Mouse (Mus musculus) urinary bladder, adult 2 months (tissue): ENCODE results near the gene Col2a1. TPM values are rescaled to one million over a fixed set of nuclear protein-coding genes. Genes with fewer than 3 reads are reported as not detected.

Experiments
- DNase-seq: peaks from one replicate; pipeline ENCODE4 v3.0.0; 2022; ENCODE audit warnings: low spot score
- polyA plus RNA-seq: library from polyadenylated mRNA; depleted of rRNA; stranded (reverse); fragments of >200 nt; gene quantifications from 2 replicates; pipeline ENCODE4 v1.2.3, GENCODE M21; 2012; rRNA removed

The Col2a1 gene
- polyA plus RNA-seq, result 0.08 and 0.10 TPM in 2 replicates

DNA sequence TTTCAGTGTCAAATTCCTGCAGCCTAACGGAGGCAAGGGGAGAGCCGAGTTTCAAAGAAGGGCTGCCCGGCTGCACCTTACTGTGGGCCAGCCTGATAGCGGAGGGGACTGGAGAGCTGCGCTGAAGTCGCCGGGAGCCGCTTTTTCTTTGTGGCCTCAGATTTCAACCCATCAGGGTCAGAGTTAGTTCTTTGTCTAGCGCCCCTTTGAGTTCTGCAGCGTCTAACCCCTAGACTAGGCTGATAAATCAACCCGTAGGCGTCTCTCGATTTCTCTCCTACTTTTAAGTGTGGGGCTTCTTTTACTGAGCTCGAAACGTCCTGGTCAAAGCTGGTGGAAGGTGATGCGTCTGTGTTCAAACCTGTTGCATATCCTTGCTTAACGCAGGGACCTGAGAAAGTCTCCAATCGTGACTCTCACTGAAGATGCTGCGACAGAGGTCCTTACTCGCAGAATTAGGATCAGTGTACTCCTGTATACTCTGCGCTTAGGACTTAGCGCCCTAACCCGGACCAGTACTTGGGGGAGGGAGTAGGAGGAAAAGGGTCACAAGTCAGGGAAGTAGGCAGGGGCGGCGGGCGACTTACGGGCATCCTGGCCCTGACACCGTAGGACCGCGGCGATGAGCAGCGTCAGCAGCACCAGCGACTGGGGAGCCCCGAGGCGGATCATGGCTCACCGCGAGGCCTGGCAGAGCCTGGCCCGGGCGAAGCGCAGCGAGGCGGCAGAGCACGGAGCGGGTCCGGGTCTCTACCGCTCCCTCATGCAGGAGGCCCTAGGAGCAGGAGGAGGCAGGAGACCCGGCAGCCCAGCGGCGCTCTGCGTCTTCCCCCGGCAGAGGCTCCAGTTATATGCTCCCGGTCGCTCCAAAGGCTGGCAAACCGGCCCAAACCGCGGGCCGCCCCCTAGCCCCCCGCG, at the start of gene Col2a1:
Gene Col2a1, minus strand, starts transcription at position 874 of the 918 bp plus-strand sequence.
- no peak for DNase-seq

DNA sequence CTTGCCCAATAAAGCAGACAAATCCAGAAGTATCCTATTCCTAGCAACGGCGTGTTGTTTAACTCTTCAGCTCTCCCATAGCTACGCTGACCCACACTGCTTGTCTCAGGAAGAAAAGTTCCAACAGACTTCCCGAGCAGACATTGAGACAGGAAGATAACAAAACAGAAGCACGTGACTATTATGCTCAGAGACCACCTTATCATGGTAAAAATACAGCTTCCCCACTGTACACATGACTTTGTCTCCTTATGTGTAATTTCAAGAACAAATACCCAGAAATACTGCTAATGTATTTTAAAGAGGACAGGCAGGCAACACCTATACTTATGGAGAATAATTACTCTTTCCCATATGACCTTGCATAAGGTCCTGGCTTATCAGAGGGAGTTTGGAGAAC, 47.2 kb upstream of the Col2a1 start:
- no peak for DNase-seq

DNA sequence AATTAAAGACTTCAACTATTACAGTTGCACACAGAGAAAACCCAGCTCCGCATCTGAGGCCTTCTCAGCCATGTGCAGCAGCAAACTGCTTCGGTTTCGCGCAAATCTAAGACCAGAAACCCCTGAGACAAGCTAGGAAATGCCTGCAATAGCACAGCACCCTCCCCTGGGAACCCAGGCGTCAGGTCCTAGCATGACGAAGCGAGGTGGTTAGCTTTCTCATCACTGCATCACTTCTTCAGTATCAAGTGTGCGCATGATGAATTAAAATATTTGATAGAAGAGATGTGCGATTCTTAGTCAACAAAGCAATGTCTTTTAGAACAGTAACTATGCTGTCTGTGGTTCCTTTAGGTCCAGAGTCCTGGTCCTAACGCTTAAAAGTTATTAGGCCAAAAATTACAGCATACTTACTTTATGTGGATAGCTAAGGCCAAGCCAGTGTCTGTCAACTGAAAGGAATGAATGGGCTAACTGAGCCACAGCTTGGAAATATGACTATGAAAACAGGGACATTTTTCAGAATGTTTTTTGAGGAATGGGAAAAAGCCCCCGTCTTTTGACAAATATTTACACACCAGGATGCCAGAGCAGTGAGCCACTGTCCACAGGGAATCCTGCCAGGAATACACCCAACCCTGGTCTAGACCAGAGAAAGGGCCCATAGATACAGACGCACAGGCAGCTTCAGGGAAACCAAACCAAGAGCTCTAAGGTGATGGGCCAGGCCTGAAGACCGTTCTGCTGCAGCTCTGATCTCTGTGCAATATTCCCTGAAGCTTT, 44.6 kb upstream of the Col2a1 start:
- DNase-seq, result no peak

DNA sequence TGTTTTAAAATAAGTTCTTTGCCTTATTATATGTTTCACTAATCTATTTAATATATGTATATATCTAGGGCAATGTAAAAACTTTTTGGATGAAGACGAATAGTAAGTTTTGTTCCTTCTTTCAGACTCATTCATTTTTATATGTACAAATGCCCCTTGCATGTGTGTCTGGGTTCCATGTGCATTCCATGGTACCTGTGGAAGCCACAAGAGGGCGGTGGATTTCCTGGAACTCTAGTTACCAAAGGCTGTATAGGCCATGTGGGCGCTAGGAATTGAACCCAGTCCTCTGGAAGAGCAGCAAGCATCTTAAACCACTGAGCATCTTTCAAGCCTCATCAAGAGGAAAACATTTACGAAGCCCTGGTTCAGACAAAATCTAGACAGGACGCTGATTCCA, 39.9 kb upstream of the Col2a1 start:
- DNase-seq, result no peak

DNA sequence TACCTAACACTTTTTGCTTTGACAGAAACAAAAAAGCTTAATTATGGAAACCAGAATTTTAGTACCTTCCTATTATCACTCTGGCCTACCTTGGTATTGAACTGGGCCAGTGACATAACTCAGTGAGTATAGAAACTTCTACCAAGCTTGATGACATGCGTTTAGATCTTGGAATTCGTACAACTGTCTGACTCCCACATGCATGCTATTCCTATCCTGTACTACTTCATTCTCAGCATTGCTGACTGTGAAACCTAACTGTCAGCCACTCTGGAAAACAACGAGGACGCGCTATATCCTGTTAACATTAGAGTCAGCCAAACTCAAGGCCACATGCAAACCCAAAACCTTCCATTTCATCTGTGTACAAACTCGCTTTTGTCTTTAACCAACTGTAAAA, 39.5 kb upstream of the Col2a1 start:
- DNase-seq, result no peak

DNA sequence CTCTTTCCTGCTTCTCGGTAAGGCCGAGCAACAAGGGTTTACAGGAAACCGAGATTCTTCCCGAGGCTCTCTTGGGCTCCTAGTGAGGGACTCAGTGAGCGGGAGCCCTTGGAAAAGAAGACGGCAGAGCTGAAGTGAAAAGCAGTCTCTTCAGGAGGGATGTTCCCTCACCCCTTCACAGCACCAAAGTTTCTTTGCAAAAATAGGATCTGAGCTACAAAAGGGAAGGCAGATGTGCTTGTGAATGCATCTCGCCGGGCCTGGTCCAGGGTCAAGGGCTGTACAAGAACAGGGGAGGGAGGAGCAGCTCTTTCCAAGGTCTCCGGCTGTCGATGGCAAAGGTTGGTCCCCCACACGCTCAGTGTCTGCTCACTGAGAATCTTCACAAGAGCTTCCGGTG, 38.0 kb upstream of the Col2a1 start:
- no peak for DNase-seq

DNA sequence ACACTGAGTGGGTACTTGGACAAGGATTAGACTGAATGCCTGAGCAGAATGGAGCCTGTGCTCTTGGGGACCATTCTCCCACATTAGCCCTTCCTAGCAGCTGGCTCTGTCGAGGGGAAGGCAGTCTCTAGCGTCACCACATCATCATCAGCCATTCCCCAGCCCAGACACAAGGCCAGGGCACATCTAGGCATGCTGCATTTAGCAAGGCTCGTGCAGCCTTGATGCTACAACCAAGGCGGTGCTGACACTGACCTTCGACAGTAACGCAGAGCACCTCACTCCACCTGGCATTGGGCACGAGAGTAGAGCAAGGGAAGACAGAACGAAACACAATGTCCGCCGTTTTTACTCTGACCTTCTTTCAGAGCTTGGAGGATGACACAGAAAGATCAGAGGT, 35.2 kb upstream of the Col2a1 start:
- DNase-seq, result no peak

DNA sequence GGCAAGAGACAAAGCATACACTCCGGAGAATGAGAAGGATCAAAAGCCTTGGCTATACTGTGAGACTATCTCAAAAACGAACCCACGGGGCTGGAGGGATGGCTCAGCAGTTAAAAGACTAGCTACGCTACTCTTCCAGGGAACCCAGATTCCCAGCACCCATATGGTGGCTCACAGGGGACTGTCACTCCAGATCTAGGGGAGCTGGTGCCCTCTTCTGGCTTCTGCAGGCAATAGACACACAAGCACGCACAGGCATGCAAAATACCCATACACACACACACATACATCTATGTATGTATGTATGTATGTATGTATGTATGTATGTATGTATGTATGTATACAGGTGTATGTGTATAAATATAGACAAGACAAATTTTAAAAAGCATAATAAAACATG, 32.1 kb upstream of the Col2a1 start:
- DNase-seq, result no peak

DNA sequence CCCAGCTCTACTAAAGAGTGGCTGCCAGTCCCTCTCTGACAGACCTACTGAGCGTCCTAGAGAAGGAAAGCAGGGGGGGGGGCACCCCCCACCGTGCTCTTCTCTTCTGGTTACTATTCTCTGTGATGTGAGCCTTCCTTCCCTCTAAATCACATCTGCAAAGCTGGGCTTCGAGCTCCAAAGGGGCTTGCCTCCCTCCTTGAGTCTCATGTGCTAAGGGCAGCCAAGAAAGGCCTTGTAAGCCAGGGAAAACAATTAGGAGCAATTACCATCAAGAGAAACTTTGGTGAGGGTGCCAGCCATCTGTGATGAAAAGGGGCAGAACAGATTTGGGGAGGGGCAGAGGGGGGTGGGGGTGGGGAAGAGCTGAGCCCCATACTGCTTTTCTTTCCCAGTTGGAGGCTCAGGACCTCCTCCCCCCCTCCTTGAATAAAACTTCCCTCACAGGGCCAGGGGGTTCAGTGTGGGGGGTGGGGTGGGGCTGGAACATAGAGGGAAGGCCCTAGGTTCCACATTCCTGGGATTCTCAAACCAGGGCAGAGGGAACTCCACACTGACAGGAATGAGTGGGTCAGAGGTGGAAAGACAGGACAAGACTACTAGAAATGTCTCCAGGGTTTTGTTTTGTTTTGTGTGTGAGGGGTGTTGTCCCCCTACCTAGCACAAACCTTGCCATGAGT, 30.7 kb upstream of the Col2a1 start:
- DNase-seq, result no peak

DNA sequence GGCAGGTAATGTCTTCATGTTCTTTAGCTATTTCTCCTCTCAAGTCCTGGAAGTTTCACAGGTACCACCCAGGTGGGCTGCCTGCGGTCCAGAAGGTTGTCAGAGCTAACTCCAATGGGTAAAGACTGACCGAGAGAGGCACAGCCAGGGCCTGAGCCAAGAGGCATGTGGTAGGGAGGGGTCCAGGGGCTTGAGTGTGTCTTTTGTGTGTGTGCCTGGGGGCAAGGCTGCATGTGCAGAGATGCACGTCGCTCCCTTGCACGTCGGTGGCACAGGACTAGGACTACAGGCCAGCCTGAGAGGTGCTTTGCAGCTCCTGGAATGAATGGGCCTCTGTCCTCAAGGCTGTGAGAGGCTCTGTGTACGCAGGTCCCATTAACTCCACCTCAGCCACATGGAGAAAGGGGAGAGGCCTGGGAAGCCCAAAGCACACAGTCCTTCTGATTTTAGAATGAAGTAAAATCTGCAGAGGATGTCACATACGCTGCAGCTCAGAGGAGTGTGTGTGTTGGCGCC, 28.8 kb upstream of the Col2a1 start:
- no peak for DNase-seq

DNA sequence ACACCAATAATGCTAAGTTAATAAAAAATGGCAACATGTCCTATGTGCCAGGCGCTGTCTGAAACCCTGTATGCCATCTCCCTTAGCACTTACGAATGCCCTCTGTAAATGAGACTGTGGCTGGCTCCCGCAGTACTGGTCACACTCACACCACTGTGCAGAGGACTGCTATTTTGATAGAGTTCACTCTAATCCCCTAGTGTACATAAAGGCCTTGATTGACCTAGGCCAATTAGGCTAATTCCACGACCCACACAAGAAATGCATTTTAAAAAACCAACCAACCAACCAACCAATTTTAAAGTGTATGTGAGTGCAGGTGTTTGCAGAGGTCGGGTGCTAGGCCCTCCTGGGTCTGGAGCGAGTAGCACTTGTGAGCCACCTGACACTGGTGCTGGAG, 25.3 kb upstream of the Col2a1 start:
- DNase-seq, result no peak

DNA sequence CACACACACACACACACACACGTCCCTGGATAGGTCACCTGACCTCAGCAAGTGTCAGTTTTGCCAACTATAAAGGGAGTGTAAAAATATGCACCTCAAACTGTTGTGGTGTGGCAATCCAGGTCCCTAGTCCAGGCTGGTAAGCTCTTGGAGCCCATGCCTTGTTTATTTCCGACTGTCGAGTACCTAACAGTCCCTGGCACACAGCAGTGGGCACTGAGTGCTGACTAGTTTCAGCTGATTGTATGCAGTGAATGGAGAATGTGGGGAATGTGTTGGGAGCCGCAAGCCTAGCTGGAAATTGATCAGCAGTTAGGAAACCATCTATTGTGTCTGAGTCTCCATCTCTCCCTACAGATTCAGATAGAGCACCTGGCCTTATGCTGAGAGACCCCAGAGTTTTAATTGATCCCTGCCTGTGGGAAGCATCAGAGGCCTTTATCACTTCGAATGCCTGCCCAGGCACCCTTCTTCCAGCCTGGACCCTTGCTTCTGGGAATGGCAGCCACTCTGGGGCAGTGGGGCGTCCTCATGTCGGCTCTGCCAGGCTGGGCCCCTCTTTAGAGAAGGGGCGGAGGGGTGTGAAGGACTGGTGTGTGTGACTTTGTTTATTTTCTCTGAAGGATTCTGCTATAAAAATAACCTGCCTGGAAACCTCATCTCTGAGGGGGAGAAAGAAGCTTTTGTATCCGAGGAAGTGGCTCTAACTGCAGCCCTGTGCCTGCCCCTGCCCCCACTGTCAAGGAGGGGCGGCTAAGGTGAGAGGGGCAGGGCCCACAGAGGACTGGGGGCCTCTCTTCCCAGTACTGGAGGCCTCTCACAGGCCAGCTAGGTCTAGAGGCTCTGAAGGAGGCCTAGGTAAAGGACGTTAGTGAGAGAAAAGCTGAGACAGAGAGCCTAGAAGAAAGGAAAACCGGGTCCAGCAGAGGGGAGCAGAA, 22.7 kb upstream of the Col2a1 start:
- no peak for DNase-seq

DNA sequence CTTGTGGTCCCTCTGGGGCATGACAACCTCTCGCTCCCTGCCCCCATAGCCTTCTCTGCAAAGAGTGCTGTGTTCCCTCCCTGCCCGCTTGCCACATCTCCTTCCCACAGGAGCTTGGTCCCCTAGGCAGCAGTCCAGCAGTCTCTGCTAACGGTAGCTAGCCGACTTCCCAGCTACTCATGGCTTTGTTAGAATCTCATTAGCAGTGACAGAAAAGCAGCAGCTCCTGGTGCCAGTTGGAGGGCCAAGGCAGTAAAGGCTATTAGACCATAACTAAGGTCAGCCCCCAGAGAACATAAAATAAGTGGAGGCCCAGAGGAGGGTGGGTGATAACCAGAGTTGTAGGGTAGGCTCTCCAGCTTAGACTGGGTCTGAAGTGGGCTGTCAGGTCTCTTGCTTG, 21.1 kb upstream of the Col2a1 start:
- no peak for DNase-seq

DNA sequence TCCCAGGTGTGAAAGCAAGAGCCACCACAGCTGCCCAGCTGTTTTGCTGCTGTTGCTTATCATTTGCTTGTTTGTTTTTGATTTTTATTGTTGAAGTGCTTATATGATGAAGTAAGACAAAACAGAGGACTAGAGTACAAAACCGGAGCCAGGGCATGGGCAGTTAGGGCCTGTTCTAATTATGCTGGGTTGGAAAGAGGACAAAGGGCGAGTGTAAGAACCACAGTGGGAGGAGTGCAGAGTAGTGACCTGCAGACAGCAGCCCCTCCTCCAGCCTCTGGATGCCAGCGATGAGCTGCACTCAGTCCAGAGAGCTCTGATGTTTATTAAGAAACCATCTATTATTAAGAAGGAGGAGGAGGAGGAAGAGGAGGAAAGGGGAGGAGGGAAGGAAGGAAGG, 18.6 kb upstream of the Col2a1 start:
- no peak for DNase-seq

DNA sequence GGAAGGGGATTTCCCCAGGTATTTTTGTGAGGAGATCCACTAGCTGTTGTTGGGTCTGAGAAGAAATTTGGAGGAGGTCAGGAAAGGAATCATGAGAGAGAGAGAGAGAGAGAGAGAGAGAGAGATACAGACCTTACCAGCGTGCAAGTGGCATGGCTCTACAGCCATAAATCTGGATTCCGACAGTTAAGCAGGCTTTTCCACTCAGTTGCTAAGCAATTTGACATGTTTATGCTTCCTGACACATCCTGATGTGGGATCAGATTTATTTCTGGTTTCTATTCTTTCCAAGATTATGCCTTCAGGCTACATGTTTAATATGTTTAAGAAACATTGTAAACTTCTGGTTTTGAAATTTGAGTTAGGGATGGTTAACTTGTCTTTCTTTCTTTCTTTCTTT, 17.4 kb upstream of the Col2a1 start:
- no peak for DNase-seq

DNA sequence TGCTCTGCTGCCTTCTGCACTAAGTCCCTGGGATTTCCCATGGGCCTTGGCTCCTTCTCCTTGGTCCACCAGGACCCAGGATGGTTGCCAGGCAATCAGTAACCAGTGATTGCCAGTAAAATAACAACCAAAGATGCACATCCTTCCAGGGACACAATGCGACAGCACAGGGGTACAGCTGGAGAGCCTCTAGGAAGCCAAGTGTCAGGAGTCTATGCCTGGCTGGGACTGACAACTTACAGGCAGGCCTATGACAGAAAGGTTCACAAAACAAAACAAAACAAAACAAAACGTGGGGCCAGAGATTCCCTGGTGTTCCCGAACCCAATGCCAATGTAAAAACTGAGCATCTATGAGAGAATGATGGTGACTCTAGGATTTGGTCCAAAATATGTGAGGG, 14.6 kb upstream of the Col2a1 start:
- no peak for DNase-seq

DNA sequence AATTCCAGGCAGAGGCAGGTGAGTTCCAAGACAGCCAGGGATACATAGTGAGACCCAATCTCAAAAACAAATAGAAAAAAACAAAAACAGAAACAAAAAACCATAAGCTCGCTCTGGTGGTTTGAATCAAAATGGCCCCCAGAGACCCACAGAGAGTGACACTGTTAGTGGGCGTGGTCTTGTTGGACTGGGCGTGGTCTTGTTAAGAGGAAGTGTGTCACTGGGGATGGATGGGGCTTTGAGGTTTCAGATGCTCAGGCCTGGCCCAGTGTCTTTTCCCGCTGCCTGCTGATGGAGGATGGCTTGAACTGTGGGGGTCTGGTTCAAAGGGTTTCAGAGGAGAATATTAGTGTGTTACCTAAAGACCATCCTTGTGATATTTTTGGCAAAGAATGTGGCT, 13.4 kb upstream of the Col2a1 start:
- DNase-seq, result no peak

DNA sequence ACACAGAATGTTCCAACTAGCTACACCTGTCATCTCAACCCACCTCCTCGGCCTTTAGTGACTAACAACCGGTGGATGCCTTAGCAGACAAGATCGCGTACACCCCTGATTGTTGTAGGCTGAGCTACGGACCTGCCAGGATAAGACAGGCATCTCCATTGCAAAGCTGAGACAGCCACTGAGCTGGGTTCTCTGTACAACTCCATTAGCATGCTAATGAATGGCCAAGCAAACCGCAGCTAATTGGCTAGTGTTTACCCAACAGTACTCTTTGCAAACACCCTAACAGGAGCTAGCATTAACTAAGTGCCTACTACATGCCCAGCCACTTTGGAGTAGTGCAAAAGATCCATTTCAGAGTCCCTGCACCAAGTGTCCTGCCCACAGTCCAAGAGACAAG, 8.3 kb upstream of the Col2a1 start:
- no peak for DNase-seq

DNA sequence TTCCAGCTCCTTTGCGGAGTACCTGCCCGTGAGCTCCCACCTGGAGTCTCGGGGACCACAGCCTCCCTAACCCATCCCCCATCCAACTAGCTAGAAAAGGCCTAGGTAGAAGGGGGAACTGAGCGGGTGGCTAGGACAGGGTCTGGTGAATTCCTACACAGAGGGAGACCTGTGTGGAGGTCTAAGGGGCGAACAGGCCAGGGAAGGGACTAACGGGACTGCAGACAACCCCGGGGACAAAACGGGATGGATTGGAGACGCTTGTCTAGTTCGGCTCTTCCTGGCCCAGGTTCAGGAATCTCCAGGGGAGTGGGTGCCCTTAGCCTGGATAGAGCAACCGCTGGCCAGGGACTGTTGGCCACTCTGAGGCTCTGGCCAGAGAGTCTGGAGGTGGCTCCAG, 686 bp upstream of the Col2a1 start:
- no peak for DNase-seq

DNA sequence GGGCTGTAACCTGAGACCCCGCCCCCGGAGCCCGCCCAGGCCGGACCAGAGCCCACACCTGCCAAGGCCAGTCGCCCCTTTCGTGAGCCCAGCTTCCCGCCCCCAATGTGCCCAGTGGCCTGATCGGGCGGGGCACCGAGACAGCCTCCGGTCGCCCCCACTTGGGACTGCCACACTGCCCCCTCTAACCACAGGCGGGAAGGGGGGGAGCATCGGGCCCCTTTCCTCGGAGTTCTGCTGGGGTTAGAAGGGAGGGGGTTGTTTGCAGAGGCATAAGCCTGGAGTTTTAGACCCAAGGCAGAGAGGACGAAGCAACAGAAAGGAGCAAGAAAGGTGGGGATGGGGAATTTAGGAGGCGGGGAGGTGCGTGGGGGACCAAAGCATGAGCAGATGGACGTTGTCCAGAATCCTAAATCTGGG, 255 bp upstream of the Col2a1 start:
- DNase-seq, result no peak
